Mouse (Mus musculus): ENCODE measurements around the gene Muc1.

GRCm38 (mm10) chr3:89188478-89188875 is 40.4 kb upstream of the Muc1 start:
- TF ChIP-seq CTCF (IDR thresholded peaks at IDR 0.05 in 2 of 3, conservative IDR thresholded peaks at IDR 0.05 in 1 of 3; ENCODE audit: control insufficient read depth in 1 of 3, insufficient read depth in 1 of 3, low read depth in 2 of 3, low read length in 3 of 3, poor library complexity in 1 of 3, severe bottlenecking in 1 of 3) (no peak), ZMIZ1 (IDR thresholded peaks at IDR 0.05; ENCODE audit: low read depth, low read length) (no peak), POLR2A (IDR thresholded peaks at IDR 0.05; ENCODE audit: control insufficient read depth in 1 of 2, insufficient read depth in 1 of 2, low read depth in 1 of 2, low read length in 2 of 2, poor library complexity in 1 of 2) (no peak), EP300 (IDR thresholded peaks at IDR 0.05; ENCODE audit: low read depth in 1 of 2, low read length in 2 of 2) (no peak), JUND (IDR thresholded peaks at IDR 0.05; ENCODE audit: low read depth, low read length) (no peak), ZKSCAN1 (IDR thresholded peaks at IDR 0.05; ENCODE audit: low read depth, low read length) (no peak)
